Mouse (Mus musculus): ENCODE measurements around the gene Lrp5. TPM values are rescaled to one million over a fixed set of nuclear protein-coding genes. Genes with fewer than 3 reads are reported as not detected.

The Lrp5 gene
- polyA plus RNA-seq (2012; rRNA removed), result 35.9 and 48.9 TPM in 2 replicates

DNA sequence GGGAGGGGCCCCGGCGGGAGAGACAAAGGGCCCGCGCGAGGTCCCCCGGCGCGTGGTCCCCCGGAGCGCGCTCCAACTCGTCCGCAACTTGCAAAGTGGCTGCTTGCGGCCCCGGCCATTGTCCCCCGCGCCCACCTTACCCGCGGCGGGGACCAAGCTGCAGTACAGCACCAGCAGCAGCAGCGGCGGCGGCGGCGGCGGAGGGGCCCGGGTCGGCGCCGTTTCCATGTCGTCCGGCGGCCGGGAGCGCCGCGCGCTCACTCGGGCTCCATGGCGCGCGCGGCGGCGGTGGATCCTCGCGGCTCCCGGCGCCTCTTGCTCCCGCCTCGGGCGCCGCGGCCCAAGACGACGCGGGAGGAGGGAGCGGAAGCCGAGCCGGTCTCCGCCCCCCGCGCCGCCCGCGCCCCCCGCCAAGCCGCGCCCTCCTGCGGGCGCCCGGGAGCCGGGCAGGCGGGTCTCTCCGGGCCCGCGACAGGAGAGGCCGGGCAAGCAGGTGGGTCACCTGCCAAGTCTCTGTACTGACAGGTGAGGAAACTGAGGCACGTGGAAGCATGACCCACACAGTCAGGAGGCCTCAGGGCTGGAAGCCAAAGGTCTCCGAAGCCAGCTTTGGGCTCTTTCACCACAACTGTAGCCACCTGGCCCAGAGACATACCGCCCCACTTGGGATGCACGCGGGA is at the start of gene Lrp5:
Gene Lrp5 (minus strand): TSS at position 350 of the 680 bp plus-strand sequence.
- TF ChIP-seq POLR2A (IDR thresholded peaks at IDR 0.05; ENCODE audit: control insufficient read depth, extremely low read depth, insufficient read depth, low read length, poor library complexity) (peak; percentile 64), CTCF (IDR thresholded peaks at IDR 0.05; ENCODE audit: borderline replicate concordance, control insufficient read depth, extremely low read depth, insufficient read depth, low read length, poor library complexity) (0 out of 2 replicates have a peak, but pooled peaks have one; percentile 43)
- peak; percentile 71 for DNase-seq
- H3K27ac ChIP-seq (ENCODE audit: control insufficient read depth, insufficient read depth, low read length), result no peak within 1 kb of the TSS
- no peaks in the 10 kb centered on the region for H3K36me3 ChIP-seq (ENCODE audit: control insufficient read depth, insufficient read depth, low read length)
- peak within 1 kb of the TSS; percentile 95 for H3K4me3 ChIP-seq (ENCODE audit: control insufficient read depth, insufficient read depth, low read length)
- H3K4me1 ChIP-seq (replicated peaks; ENCODE audit: control insufficient read depth, insufficient read depth, low read length), result peaks cover 27% of the 10 kb centered on the region
- WGBS, result under 1% methylated on average over 83 of the region's 83 CpGs
- H3K27me3 ChIP-seq (ENCODE audit: control insufficient read depth, insufficient read depth, low read length), result no peaks in the 10 kb centered on the region

DNA sequence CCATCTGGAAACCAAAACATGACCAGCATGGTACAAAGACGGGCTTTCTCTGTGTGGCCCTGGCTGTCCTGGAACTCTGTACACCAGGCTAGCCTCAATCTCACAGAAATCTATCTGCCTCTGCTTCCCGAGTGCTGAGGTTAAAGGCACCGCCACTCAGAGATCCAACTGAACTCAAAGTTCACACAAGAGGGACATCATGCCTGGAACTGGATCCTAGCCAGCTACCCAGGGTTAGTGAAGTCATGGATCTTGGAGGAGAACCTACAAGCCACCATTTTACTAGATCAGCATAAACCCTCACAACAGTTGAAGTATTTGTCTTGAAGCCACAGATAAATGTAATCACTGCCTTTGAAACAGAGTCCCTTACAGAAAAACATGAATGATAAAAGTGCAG is 49.6 kb upstream of the Lrp5 start:
- H3K27ac ChIP-seq (ENCODE audit: control insufficient read depth, insufficient read depth, low read length), result no peak overlapping the region
- TF ChIP-seq CTCF (IDR thresholded peaks at IDR 0.05; ENCODE audit: borderline replicate concordance, control insufficient read depth, extremely low read depth, insufficient read depth, low read length, poor library complexity), result no peak
- TF ChIP-seq POLR2A (IDR thresholded peaks at IDR 0.05; ENCODE audit: control insufficient read depth, extremely low read depth, insufficient read depth, low read length, poor library complexity), result no peak
- DNase-seq, result no peak
- H3K36me3 ChIP-seq (ENCODE audit: control insufficient read depth, insufficient read depth, low read length), result no peaks in the 10 kb centered on the region
- peaks cover 9% of the 10 kb centered on the region for H3K4me1 ChIP-seq (replicated peaks; ENCODE audit: control insufficient read depth, insufficient read depth, low read length)
- no peaks in the 10 kb centered on the region for H3K27me3 ChIP-seq (ENCODE audit: control insufficient read depth, insufficient read depth, low read length)
- WGBS, result 95% methylated on average over 3 of the region's 3 CpGs
- H3K4me3 ChIP-seq (ENCODE audit: control insufficient read depth, insufficient read depth, low read length), result no peak overlapping the region

DNA sequence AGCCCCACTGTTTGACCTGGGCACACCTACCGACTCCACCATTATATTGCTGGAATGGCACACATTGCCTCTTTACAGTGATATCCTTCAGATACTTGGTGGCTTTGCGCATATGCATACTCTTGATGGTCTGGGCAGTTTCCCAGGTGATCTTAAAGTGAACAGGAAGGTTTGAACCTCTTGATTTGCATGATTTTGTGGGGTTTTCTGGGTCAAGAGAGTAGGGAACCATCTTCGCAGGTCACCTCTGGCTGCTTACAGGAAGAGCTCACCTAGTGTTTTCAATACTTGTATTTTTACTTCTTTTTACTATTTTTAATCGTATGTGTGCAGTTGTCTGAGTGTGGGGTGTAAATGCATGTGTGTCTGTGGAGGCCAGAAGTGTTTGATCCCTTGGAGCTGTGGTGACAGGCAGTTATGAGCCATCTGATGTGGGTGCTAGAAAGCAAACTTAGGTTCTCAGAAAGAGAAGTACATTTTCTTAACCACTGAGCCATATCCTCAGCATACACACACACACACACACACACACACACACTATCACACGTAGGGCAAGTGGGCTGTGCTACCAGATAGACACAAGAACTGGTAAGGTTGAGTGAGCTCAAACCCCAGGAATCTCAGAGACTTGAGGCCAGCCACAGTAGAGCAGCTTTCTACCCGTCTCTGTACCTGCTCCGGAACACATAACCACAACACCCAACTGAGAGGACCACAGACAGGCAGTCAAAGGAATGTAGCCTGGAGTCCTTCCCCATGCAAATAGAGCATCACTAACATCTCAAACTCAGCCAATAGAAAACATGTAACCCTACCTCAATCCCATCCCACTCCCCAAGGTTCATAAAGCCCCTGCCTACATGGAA is 44.6 kb upstream of the Lrp5 start:
- WGBS, result 18% methylated on average over 7 of the region's 7 CpGs

DNA sequence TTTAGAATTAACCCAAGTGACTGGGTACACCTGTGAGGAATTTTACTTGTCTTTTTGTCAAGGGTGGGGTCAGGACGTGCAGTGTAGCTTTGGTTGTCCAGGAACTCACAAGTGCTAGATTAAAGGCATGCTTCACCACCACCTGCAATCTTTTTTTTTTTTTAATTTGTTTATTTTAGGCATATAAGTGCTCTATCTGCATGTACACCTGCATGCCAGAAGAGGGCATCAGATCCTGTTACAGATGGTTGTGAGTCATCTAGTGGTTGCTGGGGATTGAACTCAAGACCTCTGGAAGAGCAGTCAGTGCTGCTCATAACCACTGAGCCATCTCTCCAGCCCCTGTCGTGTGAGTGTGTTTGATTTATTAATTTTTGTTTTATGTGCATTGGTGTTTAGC is 42.5 kb upstream of the Lrp5 start:
- no peak for DNase-seq
- Histone ChIP-seq H3K27me3 (ENCODE audit: control insufficient read depth, insufficient read depth, low read length) (no peaks in the 10 kb centered on the region), H3K36me3 (ENCODE audit: control insufficient read depth, insufficient read depth, low read length) (no peaks in the 10 kb centered on the region), H3K27ac (ENCODE audit: control insufficient read depth, insufficient read depth, low read length) (no peak overlapping the region), H3K4me3 (ENCODE audit: control insufficient read depth, insufficient read depth, low read length) (no peak overlapping the region), H3K4me1 (replicated peaks; ENCODE audit: control insufficient read depth, insufficient read depth, low read length) (peaks cover 14% of the 10 kb centered on the region)
- 52% methylated on average over 2 of the region's 2 CpGs for WGBS
- no peak for TF ChIP-seq POLR2A (IDR thresholded peaks at IDR 0.05; ENCODE audit: control insufficient read depth, extremely low read depth, insufficient read depth, low read length, poor library complexity)
- no peak for TF ChIP-seq CTCF (IDR thresholded peaks at IDR 0.05; ENCODE audit: borderline replicate concordance, control insufficient read depth, extremely low read depth, insufficient read depth, low read length, poor library complexity)

More for the DNA sequence above, 44.6 kb upstream of the Lrp5 start:
- Histone ChIP-seq H3K27ac (ENCODE audit: control insufficient read depth, insufficient read depth, low read length) (no peak overlapping the region), H3K4me3 (ENCODE audit: control insufficient read depth, insufficient read depth, low read length) (no peak overlapping the region), H3K27me3 (ENCODE audit: control insufficient read depth, insufficient read depth, low read length) (no peaks in the 10 kb centered on the region), H3K36me3 (ENCODE audit: control insufficient read depth, insufficient read depth, low read length) (no peaks in the 10 kb centered on the region), H3K4me1 (replicated peaks; ENCODE audit: control insufficient read depth, insufficient read depth, low read length) (peaks cover 14% of the 10 kb centered on the region)
- TF ChIP-seq CTCF (IDR thresholded peaks at IDR 0.05; ENCODE audit: borderline replicate concordance, control insufficient read depth, extremely low read depth, insufficient read depth, low read length, poor library complexity) (no peak), POLR2A (IDR thresholded peaks at IDR 0.05; ENCODE audit: control insufficient read depth, extremely low read depth, insufficient read depth, low read length, poor library complexity) (no peak)
- peak; percentile 29 for DNase-seq

DNA sequence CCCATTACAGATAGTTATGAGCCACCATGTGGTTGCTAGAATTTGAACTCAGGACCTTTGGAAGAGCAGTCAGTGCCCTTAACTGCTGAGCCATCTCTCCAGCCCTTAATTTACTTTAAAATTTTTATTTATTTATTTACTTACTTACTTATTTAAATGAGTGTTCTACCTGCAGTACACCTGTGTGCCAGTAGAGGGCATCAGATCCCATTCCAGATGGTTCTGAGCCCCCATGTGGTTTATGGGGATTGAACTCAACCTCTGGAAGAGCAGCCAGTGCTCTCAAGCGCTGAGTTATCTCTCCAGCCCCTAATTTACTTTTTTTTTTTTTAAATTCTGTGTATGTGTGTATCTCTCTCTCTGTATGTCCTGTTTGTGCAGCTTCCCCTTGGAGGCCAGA is 38.4 kb upstream of the Lrp5 start:
- DNase-seq, result peak; percentile 72
- Histone ChIP-seq H3K36me3 (ENCODE audit: control insufficient read depth, insufficient read depth, low read length) (no peaks in the 10 kb centered on the region), H3K4me1 (replicated peaks; ENCODE audit: control insufficient read depth, insufficient read depth, low read length) (no peaks in the 10 kb centered on the region), H3K27ac (ENCODE audit: control insufficient read depth, insufficient read depth, low read length) (no peak overlapping the region), H3K4me3 (ENCODE audit: control insufficient read depth, insufficient read depth, low read length) (no peak overlapping the region), H3K27me3 (ENCODE audit: control insufficient read depth, insufficient read depth, low read length) (no peaks in the 10 kb centered on the region)
- WGBS, result 9% methylated on average over 1 of the region's 1 CpGs
- TF ChIP-seq POLR2A (IDR thresholded peaks at IDR 0.05; ENCODE audit: control insufficient read depth, extremely low read depth, insufficient read depth, low read length, poor library complexity) (no peak), CTCF (IDR thresholded peaks at IDR 0.05; ENCODE audit: borderline replicate concordance, control insufficient read depth, extremely low read depth, insufficient read depth, low read length, poor library complexity) (no peak)

- H3K27ac ChIP-seq (ENCODE audit: control insufficient read depth, insufficient read depth, low read length), result no peak overlapping the region
- no peaks in the 10 kb centered on the region for H3K27me3 ChIP-seq (ENCODE audit: control insufficient read depth, insufficient read depth, low read length)
- 82% methylated on average over 4 of the region's 4 CpGs for WGBS
- TF ChIP-seq CTCF (IDR thresholded peaks at IDR 0.05; ENCODE audit: borderline replicate concordance, control insufficient read depth, extremely low read depth, insufficient read depth, low read length, poor library complexity), result no peak
- no peak for TF ChIP-seq POLR2A (IDR thresholded peaks at IDR 0.05; ENCODE audit: control insufficient read depth, extremely low read depth, insufficient read depth, low read length, poor library complexity)
- H3K4me1 ChIP-seq (replicated peaks; ENCODE audit: control insufficient read depth, insufficient read depth, low read length), result peaks cover 8% of the 10 kb centered on the region
- DNase-seq, result peak; percentile 55
- H3K4me3 ChIP-seq (ENCODE audit: control insufficient read depth, insufficient read depth, low read length), result no peak overlapping the region
- no peaks in the 10 kb centered on the region for H3K36me3 ChIP-seq (ENCODE audit: control insufficient read depth, insufficient read depth, low read length)
These were observed 37.5 kb upstream of the Lrp5 start for GRCm38 (mm10) chr19:3723904-3724303.
